Mouse (Mus musculus): ENCODE results near the gene Elp6.
"Not testable (repeated sequence)": the region's sequence is repeated elsewhere in the genome, so short reads cannot be mapped to it uniquely, and the experiment has no call there.

Gene Elp6

GRCm38 (mm10) chr9:110316503-110316902, 11.5 kb downstream of the Elp6 start:
- DNase-seq: no peak

GRCm38 (mm10) chr9:110320769-110321168, 15.8 kb downstream of the Elp6 start:
- DNase-seq: peak; percentile 18 to 36

DNA sequence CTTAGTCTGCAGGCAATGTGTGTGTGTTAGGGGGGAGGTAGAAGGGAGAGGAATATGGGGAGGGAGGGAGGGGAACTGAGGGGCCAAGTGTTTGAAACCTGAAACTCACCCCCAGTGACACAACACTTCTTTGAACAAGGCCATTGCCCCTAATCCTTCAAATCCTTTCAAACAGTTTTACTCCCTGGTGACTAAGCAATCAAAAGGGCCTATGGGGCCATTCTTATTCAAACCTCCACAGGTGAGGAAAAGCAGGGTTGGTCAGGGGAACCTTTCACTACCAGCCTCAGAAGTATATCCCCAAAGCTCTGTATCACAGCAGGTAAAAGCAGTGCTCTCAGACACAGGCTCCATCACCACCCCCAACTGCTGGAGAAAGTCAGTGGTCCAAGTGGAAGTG, 18.0 kb downstream of the Elp6 start:
- no peak for DNase-seq

DNA sequence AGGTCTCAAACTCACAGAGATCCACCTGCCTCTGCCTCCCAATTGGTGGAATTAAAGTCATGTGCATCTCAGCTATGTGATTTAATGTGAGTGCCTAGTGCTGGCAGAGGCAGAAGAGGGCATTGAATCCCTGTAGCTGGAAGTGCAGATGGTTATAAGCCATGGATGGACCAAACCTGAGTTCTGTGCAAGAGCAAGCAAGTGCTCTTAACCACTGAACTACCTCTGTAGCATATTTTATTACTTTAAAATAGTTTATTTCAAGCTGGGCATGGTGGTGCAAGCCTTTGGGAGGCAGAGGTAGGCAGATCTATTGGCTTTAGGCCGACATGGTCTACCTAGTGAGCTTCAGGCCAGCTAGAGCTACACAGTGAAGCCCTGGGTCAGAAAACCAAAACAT, 19.2 kb downstream of the Elp6 start:
- DNase-seq: no peak

DNA sequence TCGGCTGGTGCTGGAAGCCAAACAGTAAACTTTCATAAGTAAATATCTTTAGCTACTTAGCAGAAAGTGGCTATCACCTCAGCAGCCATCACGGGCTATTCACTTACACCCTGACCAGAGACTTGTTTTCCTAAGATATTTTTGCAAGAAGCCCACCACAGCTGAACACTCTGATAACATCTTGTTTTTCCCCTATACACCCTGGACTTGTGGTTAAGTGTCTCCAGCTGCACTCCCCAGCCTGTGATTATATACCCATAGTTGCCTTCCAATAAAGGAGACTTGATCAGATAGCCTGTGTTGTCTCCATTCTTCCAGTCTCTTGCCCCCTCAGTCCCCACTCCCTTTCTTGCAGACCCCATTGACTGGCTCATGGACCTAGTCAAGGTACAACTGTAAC, 23.2 kb downstream of the Elp6 start:
- no peak for DNase-seq

- no peak for DNase-seq
These were observed 24.1 kb downstream of the Elp6 start for GRCm38 (mm10) chr9:110328946-110329630.

DNA sequence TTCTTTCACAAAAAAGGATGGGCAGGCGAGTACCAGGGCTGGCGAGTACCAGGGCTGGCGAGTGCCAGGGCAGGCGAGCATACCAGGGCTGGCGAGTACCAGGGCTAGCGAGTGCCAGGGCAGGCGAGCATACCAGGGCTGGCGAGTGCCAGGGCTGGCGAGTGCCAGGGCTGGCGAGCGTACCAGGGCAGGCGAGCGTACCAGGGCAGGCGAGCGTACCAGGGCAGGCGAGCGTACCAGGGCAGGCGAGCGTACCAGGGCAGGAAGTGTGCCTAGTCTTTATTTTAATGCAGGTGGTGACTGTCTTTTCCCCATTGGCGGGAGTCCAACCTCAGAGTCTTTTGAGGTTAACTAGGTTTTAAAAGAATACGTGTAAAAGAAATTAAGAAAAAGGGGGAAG, 24.7 kb downstream of the Elp6 start:
- DNase-seq: no peak

- no peak for DNase-seq
These were observed 25.4 kb downstream of the Elp6 start for GRCm38 (mm10) chr9:110330341-110330740.

DNA sequence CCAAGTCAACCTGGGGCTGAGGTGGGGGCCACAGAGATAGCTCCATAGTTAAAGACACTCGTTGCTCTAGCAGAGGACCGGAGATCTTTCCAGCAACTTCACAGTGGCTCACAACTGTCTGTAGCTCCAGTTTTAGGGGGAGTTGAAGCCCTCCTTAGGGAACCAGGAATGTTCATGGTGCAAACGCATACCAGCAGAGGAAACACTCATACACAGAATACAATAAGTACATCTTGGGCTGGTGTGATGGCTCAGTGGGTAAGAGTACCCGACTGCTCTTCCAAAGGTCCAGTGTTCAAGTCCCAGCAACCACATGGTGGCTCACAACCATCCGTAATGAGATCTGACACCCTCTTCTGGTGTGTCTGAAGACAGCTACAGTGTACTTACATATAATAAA, 25.9 kb downstream of the Elp6 start:
- DNase-seq: not testable (repeated sequence)

DNA sequence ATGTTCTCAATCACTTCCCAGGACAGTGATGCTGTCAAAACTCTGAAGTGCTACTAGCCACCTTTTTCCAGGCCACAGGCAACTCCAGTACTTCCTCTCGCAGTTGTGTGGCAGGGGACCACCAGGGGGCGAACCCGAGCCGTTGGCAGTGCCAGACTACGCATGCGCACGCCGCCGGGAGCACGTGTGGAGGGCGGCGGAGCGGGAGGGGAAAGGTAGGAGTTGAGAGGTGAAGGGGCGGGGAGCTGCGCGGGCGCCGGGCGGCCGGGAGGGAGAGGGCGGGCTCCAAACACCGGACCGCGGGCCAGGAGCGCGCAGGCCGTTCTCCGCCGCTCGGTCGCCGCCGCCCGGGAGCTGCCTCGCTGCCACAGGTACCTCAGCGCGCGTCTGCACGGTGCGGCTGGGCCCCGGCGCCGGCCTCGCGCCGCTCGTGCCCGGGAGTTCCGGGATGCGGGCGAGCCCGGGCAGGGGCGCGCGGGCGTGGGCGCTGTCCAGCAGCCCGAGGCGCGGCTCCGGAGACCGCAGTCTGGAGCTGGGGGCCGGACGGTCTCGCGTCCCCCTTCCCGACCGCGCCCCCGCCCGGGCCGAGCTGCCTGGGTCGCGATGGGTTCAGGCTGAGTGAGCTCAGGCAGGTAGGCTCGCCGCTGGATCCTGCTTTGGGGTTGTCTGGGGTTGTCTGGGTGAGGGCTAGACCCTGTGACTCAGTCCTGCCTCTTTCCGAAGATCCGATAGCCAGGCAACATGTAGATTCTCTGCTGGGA, 28.3 kb downstream of the Elp6 start, which contains the start of gene Scap:
Scap (plus strand) TSS at position 154 of the 761 bp plus-strand sequence.
- peak; percentile 98 to 99 for DNase-seq

DNA sequence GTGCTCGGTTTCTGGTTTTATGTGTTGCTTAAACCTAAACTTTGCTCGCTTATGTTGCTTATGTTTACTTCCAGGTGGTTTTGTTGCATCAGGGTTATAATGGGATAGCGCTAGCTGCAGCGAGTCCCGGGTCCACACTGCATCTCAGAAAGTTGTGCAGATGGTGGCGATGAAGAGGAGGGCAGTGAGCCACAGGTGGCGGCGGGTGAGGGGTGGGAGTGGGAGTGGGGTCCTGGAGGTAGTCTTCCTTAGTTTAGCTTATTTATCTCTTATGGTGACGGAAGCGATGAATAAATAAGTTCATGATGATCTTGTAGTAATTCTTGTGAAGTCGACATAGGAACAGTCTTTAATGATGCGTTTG, 28.9 kb downstream of the Elp6 start:
- DNase-seq: no peak

GRCm38 (mm10) chr9:110334849-110335248, 29.9 kb downstream of the Elp6 start:
- no peak for DNase-seq

DNA sequence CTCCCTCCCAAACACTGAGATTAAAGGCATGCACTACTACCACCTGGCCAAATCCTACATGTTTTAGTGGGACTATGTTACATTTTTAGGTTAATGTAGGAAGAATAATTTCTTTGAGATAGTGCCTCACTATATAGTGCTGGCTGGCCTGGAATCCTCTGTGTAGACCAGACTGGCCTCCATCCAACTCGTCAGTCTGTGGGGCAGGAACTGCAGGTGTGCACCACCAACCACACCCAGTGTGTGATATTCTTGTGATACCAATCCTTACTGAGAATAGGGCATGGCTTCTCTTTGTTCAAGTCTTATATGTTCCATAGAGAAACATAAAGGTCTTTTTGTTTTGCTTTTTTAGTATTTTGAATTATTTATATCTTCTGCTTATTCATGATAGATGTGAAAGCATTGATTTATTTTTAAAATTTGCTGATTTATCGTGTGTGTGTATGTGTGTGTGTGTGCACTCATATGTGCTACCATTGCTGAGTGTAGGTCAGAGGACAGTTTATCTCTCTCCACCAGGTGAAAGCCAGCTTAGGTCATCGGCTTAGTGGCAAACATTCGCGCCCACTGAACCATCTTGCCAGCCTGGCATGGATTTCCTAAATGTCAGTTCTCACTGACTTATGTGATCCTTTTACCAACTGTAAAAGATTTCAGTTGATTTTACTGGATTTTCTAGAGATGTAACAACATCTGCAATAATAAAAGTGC, 35.2 kb downstream of the Elp6 start:
- DNase-seq: no peak

DNA sequence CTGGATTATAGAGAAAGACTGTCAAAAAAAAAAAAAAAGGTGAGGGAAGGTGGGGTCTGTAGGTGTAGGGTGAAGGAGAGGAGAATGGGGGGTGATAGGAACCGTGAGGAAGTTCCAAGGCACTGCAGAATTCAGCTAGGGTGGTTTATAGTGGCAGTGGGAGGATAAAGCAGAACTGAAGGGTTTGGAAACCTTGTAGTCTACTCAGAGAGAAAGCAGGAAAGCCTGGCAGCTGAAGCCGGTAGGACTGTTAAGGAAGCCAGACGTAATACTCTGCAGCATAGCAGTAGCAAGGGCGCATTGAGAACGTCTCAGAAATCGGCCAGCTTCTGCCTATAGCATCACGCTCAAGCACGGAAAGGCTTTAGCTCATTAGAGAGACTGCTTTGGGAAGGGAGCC, 37.0 kb downstream of the Elp6 start:
- no peak for DNase-seq

- DNase-seq: no peak
These were observed 38.8 kb downstream of the Elp6 start for GRCm38 (mm10) chr9:110343805-110344204.

- no peak for DNase-seq
These were observed 40.2 kb downstream of the Elp6 start for GRCm38 (mm10) chr9:110345057-110345739.

GRCm38 (mm10) chr9:110348899-110349298, 43.9 kb downstream of the Elp6 start:
- no peak for DNase-seq

DNA sequence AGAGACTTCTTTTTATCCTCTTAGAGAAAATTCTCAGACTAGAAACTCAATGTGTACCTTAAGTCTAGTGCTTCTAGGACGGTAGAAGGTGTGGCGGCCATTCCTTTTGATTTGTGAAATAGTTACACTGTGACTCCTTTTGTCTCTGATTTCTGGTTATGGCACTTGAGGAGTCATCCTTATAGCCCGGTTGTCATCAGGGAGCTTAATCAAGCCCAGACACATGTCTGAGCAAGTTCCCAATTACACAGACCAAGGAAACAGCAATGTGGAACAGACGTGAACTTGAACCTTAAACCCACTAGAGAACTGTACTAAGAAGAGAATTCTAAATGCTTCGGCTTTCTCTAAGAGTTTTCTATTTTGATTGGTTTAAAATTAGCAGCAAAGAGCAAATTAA, 45.2 kb downstream of the Elp6 start:
- DNase-seq: no peak

- DNase-seq: peak in 1 of 2 experiments; percentile 32
These were observed 45.6 kb downstream of the Elp6 start for GRCm38 (mm10) chr9:110350612-110351011.

GRCm38 (mm10) chr9:110351350-110351749, 46.4 kb downstream of the Elp6 start:
- DNase-seq: no peak

DNA sequence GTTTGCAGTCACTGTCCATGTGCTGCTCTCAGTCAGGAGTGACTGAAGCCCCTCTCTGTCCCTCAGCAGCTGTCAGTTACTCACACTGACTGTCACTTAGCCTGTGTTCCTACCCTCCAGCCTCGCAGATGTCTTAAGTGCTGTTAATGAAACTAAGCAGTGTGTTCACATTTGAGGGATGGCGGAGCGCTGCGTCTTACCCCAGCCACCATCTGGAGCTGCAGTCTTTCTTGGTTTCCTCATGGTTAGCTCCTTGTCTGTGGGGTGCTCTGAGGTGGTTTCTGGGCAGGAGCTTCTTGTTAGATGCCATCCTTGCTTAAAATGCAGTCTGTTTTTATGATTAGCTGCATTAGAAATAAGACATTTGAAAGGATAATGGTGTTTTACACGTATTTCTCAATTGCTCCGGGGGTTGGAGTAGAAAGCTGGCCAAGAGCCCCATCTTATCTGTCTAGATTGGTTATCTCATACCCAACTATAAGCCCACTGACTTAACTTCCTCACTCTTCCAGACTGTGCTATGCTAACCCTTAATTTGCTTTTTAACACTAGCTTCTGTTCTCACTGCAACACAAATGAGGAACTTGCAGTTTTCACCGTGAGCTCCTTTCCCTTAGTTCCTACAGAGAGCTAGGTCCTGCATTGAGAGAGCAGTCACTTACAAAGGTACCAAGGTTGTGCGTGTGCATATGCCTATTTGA, 47.1 kb downstream of the Elp6 start:
- no peak for DNase-seq

DNA sequence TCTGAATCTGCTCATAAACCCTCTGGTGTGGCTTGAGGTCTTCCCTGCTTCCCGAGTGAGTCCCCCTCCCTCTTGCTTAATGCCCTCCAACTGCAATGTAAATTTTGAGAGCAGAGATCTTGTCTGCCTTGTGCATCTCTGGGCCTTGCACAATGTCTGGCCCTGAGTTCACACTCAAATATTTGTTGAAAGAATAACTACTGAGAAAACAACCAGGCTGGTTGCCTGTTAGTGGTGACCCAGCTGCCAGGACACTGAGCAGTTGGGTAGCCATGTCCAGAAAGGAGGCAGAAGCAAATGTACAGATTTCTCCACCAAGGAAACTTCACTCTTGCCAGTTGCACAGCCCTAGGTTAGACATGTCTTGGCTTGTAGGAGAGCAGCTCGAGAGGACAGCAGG, 53.4 kb downstream of the Elp6 start:
- no peak for DNase-seq

DNA sequence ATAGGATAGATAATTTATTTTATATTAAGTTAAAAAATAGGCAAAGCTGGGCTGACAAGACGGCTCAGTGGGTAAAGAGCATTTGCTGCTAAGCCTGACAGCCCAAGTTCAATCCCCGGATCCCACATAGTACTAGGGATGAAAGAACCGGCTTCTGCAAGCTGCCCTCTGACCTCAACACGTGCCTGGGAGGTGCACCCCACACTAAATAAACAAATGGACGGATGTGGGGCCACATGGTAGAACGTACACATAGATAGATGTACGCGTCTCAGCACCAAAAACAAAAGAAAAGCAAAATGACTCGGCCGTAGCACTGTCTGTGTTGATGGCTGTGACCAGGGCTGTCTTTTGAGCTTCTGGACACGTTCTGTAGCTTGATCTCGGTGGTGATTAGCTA, 56.3 kb downstream of the Elp6 start:
- DNase-seq: no peak

All from kidney, postnatal 4 days (tissue).